Mouse (Mus musculus) heart, embryonic 13.5 days (tissue): ENCODE results near the gene Upf1. TPM values are rescaled to one million over a fixed set of nuclear protein-coding genes. Genes with fewer than 3 reads are reported as not detected.

Experiments
- ATAC-seq: fragments of 200-750 bp; cut with Nextera tagmentation; 2 replicates; pipeline ENCODE4 v1.8.0; 2017; ENCODE audit warnings: moderate TSS enrichment; ENCODE audit not compliant: insufficient number of reproducible peaks, low FRiP score, low TSS enrichment; ENCODE audit errors: extremely low read depth
- H3K27ac ChIP-seq: fragments of 300-500 bp; sonication (generic); replicated peaks from 2 replicates; pipeline ENCODE4 v1.5.1; 2015; ENCODE audit warnings: moderate library complexity, mild to moderate bottlenecking, inconsistent platforms
- H3K27me3 ChIP-seq: fragments of 300-500 bp; sonication (generic); replicated peaks from 2 replicates; pipeline ENCODE4 v1.6.1; 2015; ENCODE audit warnings: mild to moderate bottlenecking, inconsistent platforms
- H3K36me3 ChIP-seq: fragments of 300-500 bp; sonication (generic); 2 replicates; pipeline ENCODE4 v1.6.1; 2015; ENCODE audit warnings: mild to moderate bottlenecking, inconsistent platforms
- H3K4me1 ChIP-seq: fragments of 300-500 bp; sonication (generic); 2 replicates; pipeline ENCODE4 v1.6.1; 2015; ENCODE audit warnings: inconsistent platforms
- H3K4me2 ChIP-seq: fragments of 300-500 bp; sonication (generic); 2 replicates; pipeline ENCODE4 v1.6.1; 2015; ENCODE audit warnings: inconsistent platforms, mild to moderate bottlenecking, moderate library complexity
- H3K4me3 ChIP-seq: fragments of 300-500 bp; sonication (generic); 2 replicates; pipeline ENCODE4 v1.5.1; 2015; ENCODE audit warnings: moderate library complexity, mild to moderate bottlenecking, inconsistent platforms
- H3K9ac ChIP-seq: fragments of 300-500 bp; sonication (generic); 2 replicates; pipeline ENCODE4 v1.6.1; 2015; ENCODE audit warnings: inconsistent platforms, mild to moderate bottlenecking, moderate library complexity
- H3K9me3 ChIP-seq: fragments of 300-500 bp; sonication (generic); 2 replicates; pipeline ENCODE4 v1.6.1; 2016; ENCODE audit warnings: inconsistent platforms
- WGBS: fragments of 180-500 bp; shearing (Covaris S2); methylation state at CpG from one replicate; pipeline ENCODE4 v1.1.7; 2015; ENCODE audit warnings: mixed read lengths; 5-methylcytosine and 5-hydroxymethylcytosine counted together
- polyA plus RNA-seq: library from polyadenylated mRNA; unstranded; fragments of >200 nt; fragmentation: Nextera tagmentation; extraction: Ambion mirVana; gene quantifications from 2 replicates; pipeline ENCODE4 v1.2.1, GENCODE M21; 2015

The Upf1 gene
- polyA plus RNA-seq, 1 experiment from 2014 or later = 12.2 TPM

GRCm38 (mm10) chr8:70340659-70341058 is 12.4 kb downstream of the Upf1 start:
- Histone ChIP-seq H3K4me3 (no peak overlapping the region), H3K4me2 (no peak overlapping the region), H3K9ac (no peak overlapping the region), H3K9me3 (no peaks in the 10 kb centered on the region), H3K36me3 (peaks cover 88% of the 10 kb centered on the region), H3K27ac (no peak overlapping the region), H3K27me3 (no peaks in the 10 kb centered on the region), H3K4me1 (peaks cover 24% of the 10 kb centered on the region)
- 81% methylated on average over 7 of the region's 7 CpGs for WGBS
- no peak for ATAC-seq

DNA sequence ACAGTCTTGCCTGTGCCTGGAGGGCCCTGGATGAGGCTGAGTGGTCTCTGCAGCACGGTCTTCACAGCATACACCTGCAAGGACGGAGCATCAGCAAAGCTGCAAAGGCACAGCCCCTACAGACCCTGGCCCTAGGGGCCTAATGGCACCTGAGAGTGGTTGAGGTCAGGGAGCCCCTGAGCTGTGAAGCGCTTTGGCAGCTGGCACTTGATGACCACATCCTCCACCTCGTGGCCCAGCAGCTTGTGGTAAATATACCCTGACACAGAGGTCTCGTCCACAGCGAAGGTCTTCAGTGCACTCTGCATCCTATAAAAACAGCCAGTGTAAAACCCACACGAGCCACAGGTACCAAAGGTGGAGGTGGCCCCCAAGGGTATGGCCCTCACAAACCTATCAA is 14.1 kb downstream of the Upf1 start:
- peaks cover 11% of the 10 kb centered on the region for H3K4me1 ChIP-seq
- no peak overlapping the region for H3K4me3 ChIP-seq
- H3K27ac ChIP-seq = no peak overlapping the region
- peaks cover 100% of the 10 kb centered on the region for H3K36me3 ChIP-seq
- no peaks in the 10 kb centered on the region for H3K27me3 ChIP-seq
- 84% methylated on average over 7 of the region's 7 CpGs for WGBS
- no peak overlapping the region for H3K4me2 ChIP-seq
- no peaks in the 10 kb centered on the region for H3K9me3 ChIP-seq
- no peak for ATAC-seq
- no peak overlapping the region for H3K9ac ChIP-seq

DNA sequence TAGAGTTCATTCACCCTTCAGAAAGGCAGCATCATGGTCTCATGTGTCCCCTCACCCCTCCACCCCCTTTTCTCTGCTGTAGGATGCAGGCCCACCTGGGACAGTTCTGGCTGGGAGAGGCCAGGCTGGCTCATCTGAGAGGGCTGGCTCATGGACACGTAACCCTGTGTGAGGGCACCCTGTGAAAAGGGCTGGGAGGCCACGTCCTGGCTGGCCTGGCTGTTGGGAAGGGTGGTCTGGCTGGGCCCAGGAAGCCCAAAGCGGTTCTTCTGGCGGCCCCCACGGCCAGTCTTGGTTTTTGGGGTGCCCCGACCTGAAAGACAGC is 20.2 kb downstream of the Upf1 start:
- H3K9ac ChIP-seq = no peak overlapping the region
- WGBS = 94% methylated on average over 6 of the region's 6 CpGs
- H3K9me3 ChIP-seq = no peaks in the 10 kb centered on the region
- H3K27me3 ChIP-seq = peaks cover 22% of the 10 kb centered on the region
- no peak overlapping the region for H3K4me3 ChIP-seq
- ATAC-seq = no peak
- H3K4me2 ChIP-seq = no peak overlapping the region
- no peak overlapping the region for H3K27ac ChIP-seq
- peaks cover 36% of the 10 kb centered on the region for H3K4me1 ChIP-seq
- H3K36me3 ChIP-seq = peaks cover 71% of the 10 kb centered on the region

DNA sequence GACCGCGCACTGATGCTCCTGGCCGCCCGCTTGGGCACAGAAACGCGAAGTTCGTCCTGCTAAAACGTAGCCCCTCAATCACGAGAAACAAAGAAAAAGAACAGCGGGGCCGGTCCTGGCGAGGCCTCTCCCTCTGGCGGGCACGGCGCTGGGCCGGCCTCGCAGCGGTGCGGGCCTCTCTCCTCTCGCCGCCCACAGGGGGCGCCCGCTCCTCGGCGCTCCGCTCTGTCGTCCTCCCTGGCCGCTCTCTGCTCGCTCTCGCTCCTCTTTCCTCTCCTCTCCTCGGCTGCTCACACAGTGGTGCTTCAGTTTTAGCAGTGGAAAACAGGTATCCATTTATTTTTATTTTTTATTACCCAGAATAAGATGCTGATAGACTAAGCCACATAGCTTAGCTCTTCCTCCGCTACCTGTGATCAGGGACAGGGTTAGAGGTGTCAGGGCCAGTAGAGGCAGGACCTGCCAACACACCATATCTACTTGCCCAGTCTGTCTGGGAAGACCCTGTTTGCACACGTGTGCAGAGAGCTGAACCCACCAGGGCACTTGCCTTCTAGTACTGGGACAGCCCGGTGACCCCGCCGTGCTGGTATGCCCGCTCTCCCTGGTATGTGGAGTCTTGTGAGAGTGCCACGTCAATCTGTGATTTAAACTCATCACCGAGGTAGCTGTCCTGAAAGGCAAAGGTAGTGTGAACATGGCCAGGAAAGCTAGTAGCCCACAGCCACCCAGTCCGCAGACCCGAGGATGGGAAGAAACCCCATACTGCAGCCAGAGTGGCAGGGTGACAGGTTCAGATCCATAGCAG is 20.8 kb downstream of the Upf1 start:
- Histone ChIP-seq H3K4me2 (no peak overlapping the region), H3K4me3 (no peak overlapping the region), H3K27me3 (peaks cover 22% of the 10 kb centered on the region), H3K36me3 (peaks cover 70% of the 10 kb centered on the region), H3K9me3 (no peaks in the 10 kb centered on the region), H3K27ac (no peak overlapping the region), H3K9ac (no peak overlapping the region; the same call in 1 of the 2 replicates), H3K4me1 (peaks cover 36% of the 10 kb centered on the region)
- 31% methylated on average over 39 of the region's 41 CpGs for WGBS
- no peak for ATAC-seq

DNA sequence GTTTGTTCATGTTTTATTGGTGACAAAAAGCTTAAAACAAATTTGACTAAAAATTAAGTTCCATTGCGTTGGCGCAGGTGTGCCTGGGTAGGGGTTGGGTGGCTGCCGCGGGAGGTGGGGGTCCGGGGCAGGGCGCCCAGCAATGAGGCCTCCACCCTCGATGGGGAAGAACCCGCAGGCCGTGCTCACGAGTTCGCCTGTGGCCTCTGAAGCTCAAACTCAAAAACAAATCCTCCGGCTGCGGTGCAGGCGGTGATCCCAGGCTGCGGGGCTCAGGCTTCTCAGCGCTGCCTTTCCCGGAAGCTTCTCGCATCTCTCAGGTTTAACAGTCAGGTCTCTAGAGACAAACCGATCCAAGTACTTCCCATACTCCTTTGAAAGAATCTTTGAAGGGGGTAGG is 21.6 kb downstream of the Upf1 start:
- ATAC-seq = no peak
- WGBS = 83% methylated on average over 19 of the region's 19 CpGs
- peak overlapping the region; percentile 66; the same call in 1 of the 2 replicates for H3K4me2 ChIP-seq
- H3K27me3 ChIP-seq = peaks cover 22% of the 10 kb centered on the region
- peaks cover 66% of the 10 kb centered on the region for H3K36me3 ChIP-seq
- H3K27ac ChIP-seq = no peak overlapping the region
- no peaks in the 10 kb centered on the region for H3K9me3 ChIP-seq
- no peak overlapping the region; the same call in 1 of the 2 replicates for H3K9ac ChIP-seq
- H3K4me3 ChIP-seq = no peak overlapping the region
- H3K4me1 ChIP-seq = peaks cover 36% of the 10 kb centered on the region

- Histone ChIP-seq H3K4me3 (peak overlapping the region; percentile 40), H3K27me3 (peaks cover 22% of the 10 kb centered on the region), H3K9ac (peak overlapping the region; percentile 72), H3K4me2 (peak overlapping the region; percentile 66), H3K36me3 (peaks cover 59% of the 10 kb centered on the region), H3K9me3 (no peaks in the 10 kb centered on the region), H3K27ac (no peak overlapping the region), H3K4me1 (peaks cover 36% of the 10 kb centered on the region)
- ATAC-seq = peak; percentile 66
- WGBS = 33% methylated on average over 53 of the region's 53 CpGs
Measured at GRCm38 (mm10) chr8:70330741-70331364, 22.2 kb downstream of the Upf1 start.

- no peak for ATAC-seq
- Histone ChIP-seq H3K27me3 (peaks cover 22% of the 10 kb centered on the region), H3K27ac (no peak overlapping the region), H3K9ac (peak overlapping the region; percentile 72), H3K36me3 (peaks cover 51% of the 10 kb centered on the region), H3K4me1 (peaks cover 36% of the 10 kb centered on the region), H3K4me3 (peak overlapping the region; percentile 40), H3K4me2 (peak overlapping the region; percentile 66), H3K9me3 (no peaks in the 10 kb centered on the region)
- WGBS = 7% methylated on average over 45 of the region's 45 CpGs
Measured at GRCm38 (mm10) chr8:70329835-70330740, 23.0 kb downstream of the Upf1 start.

DNA sequence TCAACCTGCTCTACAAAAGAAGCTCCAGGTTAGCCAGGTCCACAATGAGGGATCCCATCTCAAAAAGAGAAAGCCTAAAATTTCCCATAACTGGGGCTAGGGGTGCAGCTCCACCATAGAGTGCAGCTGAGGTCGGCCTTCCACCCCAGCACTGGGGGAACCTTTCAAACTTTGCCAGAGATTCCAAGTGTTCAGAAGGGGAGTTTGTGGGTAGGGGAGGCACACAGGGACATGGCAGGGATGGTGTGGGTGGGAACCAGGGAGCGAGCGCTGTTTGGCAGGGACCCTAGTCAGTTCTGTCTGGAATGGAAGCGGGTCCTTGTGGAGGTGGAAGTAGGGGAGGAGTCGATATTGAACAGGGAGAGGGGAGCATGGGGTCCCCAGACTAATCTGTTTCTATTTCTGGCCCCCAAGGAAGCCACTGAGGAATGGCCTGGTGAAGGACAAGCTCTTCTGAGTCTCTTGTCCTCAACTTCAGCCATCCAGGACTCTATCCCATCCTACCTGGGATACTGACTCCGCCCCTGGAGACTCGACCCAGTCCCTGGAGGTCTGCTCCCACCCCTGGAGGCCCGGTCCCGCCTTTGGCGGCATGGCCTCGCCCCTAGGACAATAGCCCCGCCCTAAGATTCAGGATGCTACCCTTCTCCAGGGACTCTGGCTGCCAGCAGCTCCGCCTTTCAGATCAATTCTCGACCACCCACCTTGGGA is 23.8 kb downstream of the Upf1 start, which contains the start of gene Gdf1:
Gene Gdf1 (plus strand): TSS at position 694 of the 711 bp plus-strand sequence.
- H3K36me3 ChIP-seq = peaks cover 43% of the 10 kb centered on the region
- no peak within 1 kb of the TSS for H3K27ac ChIP-seq

DNA sequence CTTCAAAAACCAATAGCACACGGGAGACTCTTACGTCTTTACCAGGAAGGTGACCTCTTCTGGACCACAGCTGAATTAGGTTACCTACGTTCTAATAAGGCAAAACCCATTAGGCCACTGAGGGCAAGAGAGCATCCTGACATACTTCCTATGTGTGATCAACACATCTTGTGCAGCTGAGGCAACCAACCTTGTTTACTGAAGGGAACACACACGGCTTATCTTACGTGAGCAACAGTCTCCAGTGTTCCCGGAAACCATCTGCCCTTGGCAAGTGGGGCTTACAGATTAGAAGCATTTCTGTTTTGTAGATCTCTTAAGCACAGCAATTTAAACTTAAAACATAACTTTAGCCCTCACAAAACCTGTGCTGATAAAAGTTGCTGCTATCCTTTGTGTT is 25.6 kb downstream of the Upf1 start:
- Histone ChIP-seq H3K27ac (no peak overlapping the region; the same call in 1 of the 2 replicates), H3K27me3 (peaks cover 22% of the 10 kb centered on the region), H3K4me1 (peaks cover 36% of the 10 kb centered on the region), H3K4me3 (no peak overlapping the region), H3K36me3 (peaks cover 26% of the 10 kb centered on the region), H3K9ac (no peak overlapping the region), H3K9me3 (no peaks in the 10 kb centered on the region), H3K4me2 (no peak overlapping the region)
- 87% methylated on average over 6 of the region's 6 CpGs for WGBS
- no peak for ATAC-seq

More for the DNA sequence above, 23.8 kb downstream of the Upf1 start, which contains the start of gene Gdf1:
- Histone ChIP-seq H3K27me3 (peaks cover 22% of the 10 kb centered on the region), H3K4me3 (peak within 1 kb of the TSS; percentile 40), H3K4me2 (peak within 1 kb of the TSS; percentile 66), H3K9ac (peak within 1 kb of the TSS; percentile 72), H3K9me3 (no peaks in the 10 kb centered on the region), H3K4me1 (peaks cover 36% of the 10 kb centered on the region)
- WGBS = 26% methylated on average over 14 of the region's 14 CpGs
- ATAC-seq = no peak

GRCm38 (mm10) chr8:70323716-70324115 is 29.4 kb downstream of the Upf1 start:
- no peak for ATAC-seq
- WGBS = 87% methylated on average over 3 of the region's 3 CpGs

More at GRCm38 (mm10) chr8:70323716-70324115, 29.4 kb downstream of the Upf1 start:
- 0 out of 2 replicates have a peak, but pooled peaks cover 1% of the 10 kb centered on the region for H3K4me1 ChIP-seq
- no peak overlapping the region for H3K4me2 ChIP-seq
- no peak overlapping the region for H3K27ac ChIP-seq
- H3K9ac ChIP-seq = no peak overlapping the region
- H3K36me3 ChIP-seq = peaks cover 8% of the 10 kb centered on the region; the same call in 1 of the 2 replicates
- H3K4me3 ChIP-seq = no peak overlapping the region
- H3K27me3 ChIP-seq = no peaks in the 10 kb centered on the region; the same call in 1 of the 2 replicates
- no peaks in the 10 kb centered on the region for H3K9me3 ChIP-seq
